Mouse (Mus musculus) kidney, adult 18-20 months (tissue): ENCODE results near the gene Ran.

ENCODE experiments used
- DNase-seq: peaks from one replicate; pipeline ENCODE4 v3.0.0; 2021

Ran gene

DNA sequence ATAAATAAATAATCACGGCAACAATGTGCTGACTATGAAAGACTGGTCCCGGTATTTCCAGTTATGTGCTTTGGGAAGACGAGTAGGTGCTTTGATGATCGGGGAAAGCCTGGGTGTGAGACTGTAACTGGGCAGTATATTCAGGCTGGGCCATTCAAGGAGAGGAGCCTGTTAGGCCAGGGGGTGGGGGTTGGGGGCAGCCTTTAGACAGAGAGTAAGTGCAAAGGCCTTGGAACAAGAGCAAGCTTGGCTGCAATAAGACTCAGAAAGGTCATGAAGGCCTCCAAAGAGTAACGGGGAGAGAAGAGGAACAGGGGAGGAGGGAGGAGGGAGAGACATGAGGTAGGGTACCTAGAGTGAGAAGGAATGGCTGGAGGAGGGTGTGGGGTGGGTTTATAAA lies 4.3 kb upstream of the Ran start:
- DNase-seq: no peak

DNA sequence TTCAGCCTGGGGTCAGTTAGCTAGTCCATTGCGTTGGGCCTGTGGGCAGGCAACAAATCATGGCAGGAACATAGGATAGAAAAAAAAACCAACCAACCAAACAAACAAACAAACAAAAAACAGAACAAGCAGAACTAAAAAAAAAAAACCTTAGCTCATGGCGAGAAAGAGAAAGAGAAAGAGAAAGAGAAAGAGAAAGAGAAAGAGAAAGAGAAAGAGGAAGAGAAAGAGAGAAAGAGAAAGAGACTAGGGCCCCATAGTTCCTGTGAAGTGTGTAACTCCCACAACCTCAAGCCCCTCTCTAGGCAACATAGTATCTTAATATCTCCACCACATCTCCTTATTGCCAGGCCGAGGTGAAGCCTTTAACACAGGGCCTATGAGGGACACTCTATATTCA lies 3.5 kb upstream of the Ran start:
- no peak for DNase-seq

DNA sequence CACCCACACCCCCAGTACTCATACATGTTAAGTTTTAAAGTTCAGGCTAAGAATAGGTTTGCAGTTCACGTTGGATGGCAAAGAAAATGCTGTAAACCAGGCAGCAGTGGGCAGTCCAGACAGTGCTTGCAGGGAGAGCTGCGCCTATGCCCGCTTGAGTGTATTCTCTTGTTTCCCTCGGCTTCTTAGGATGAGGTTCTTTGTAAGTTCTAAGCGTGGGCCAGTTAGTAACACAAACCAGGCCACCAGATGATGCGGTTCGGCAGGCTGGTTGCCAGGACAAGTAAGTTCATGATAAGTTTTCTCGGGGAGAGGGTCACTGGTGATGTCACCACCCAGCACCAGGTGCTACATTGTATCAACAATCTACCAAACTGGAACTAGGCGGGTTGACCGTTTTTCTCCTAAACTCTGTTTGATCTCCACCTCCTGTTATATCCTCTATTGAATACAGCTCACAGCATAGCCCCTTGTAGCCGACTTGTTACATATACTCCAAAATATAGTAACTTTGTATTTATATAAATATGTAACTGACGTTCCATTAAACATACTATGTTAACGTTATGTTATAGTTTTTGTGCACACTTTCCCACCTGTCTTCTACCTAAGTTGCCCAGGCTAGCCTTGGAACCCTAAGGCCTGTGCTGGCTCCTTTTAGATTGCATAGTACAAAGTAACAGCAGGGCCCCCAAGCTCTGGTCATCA lies 933 bp upstream of the Ran start:
- DNase-seq: no peak

DNA sequence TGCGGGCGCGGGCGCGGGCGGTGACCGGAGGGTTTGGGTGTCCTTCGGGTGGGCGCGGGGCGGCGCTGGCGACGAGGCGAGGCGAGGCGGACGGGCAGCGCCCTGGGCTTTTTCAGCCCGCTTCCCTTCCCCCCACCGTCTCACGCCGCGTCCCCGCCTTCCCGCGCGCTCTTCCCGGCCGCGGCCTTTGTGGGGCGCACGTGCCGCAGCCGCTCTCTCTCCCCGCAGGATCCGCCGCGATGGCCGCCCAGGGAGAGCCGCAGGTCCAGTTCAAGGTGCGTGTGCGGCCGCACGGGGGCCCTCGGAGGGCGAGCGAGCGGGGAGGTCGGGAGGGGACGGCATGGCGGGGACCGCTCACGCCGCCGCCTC lies 415 bp downstream of the Ran start:
- no peak for DNase-seq

DNA sequence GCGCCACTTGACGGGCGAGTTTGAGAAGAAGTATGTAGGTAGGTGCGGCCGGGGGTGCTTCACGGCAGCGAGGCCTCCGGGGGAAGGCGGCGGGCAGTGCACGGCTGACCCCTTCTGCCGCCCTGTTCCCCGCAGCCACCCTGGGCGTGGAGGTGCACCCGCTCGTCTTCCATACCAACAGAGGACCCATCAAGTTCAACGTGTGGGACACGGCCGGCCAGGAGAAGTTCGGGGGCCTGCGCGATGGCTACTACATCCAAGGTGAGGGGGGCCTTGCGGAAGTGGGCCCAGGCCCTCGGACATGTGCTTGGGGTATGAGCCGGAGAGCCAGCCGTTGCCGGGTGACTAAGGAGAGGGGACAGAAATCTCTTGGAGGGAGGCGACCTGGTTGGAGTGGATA lies 862 bp downstream of the Ran start:
- DNase-seq: no peak

DNA sequence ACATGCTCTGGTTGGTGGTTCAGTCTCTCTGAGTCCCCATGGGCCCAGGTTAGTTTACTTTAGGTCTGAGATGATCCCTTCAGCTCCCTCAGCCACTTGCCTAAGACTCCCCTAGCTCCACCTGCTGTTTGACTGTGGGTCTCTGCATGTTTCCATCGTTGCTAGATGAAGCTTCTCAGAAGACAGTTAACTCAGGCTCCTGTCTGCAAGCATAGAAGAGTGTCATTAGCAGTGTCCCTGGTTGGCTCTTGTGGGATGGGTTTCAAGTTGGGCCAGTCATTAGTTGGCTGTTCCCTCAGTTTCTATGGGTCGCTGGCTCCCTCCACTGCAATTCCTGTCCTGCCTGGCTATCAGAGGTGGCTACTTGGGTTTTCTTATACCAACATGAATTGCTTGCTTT lies 5.2 kb downstream of the Ran start:
- DNase-seq: no peak

DNA sequence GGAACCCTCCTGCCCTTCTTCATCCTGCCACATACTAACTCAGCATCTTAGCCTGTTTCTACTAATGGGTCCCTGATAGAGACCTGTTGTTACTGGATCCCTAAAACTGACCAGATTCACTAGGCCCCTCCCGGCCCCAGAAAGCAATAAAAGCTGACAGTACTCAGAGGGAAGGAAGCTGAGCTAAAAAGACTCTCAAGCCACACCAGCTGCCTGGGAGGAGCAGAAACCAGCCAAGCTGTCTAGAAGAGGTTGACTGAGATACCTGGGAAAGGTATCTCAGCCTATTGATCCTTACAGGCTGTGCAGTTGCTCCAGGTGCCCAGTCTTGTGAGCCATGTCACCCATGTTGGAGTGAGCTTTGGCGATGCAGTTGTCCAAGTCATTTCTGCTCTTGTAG lies 5.9 kb downstream of the Ran start:
- no peak for DNase-seq

DNA sequence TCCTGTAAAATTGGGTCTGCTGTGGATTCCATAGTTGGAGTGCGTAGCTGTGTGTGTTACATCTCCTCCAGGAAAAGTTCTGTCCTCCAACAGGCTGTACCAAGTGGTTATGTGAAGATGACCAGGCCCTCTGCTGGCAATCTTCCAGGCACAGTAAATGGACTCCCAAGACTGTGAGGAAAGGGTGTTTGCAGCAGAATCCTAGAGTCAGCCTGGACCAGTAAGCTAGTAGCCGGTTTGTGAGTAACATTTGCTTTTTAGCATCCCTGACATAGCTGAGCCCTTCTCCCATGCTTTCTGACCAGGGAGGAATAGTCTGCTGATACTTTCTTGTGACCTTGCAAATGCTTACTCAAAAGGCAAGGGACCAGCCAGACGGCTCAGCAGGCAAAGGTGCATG lies 6.3 kb downstream of the Ran start:
- DNase-seq: no peak

DNA sequence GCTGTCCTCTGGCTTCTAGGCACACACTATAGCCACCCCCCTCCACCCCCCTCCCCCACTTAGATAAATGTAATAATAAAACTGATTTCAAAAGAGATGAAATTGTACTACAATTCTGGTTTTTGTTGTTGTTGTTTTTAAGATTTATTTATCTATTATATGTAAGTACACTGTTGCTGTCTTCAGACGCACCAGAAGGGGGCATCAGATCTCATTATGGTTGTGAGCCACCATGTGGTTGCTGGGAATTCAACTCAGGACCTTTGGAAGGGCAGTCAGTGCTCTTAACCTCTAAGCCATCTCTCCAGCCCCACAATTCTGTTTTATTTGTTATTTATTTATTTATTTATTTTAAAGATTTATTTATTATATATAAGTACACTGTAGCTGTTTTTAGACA lies 6.8 kb downstream of the Ran start:
- DNase-seq: no peak

DNA sequence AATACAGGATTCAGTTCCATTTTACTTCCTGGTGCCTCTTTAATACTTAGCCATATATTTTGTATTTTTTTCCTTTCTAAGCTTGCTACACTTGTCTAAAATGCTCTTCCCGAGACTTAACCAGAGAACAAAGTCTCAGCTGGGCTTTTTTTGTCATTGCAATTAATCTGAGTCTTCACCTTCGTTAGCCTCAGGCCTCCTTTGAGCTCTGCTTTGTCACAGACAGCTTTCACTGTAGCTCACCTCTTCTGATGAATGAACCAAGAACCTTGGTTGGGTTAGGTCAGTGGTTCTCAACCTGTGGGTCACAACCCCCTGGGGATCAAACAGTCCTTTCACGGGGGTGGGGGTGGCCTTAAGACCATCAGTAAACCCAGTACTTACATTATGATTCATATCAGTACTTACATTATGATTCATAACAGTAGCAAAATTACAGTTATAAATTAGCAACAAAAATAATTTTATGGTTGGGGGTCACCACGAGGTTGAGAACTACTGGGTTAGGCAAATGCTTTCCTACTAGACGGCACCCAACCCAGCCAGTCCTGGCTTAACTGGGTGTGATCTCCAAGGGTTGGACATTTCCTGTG lies 9.4 kb downstream of the Ran start:
- no peak for DNase-seq

DNA sequence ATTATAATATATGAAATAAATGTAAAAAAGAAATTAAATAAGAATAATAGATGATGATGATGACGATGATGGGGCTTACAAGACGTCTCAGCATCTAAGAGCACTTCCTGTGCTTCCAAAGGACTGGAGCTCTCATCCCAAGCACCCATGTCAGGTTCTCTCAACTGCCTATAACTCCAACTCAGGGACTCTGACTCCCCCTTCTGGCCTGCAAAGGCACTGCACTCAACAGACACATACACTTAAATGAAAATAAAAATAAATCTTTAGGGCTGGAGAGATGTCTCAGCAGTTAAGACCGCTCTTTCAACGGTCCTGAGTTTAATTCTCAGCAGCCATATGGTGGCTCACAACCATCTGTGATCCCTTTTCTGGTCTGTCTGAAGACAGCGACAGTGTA lies 16.8 kb downstream of the Ran start:
- DNase-seq: no peak

DNA sequence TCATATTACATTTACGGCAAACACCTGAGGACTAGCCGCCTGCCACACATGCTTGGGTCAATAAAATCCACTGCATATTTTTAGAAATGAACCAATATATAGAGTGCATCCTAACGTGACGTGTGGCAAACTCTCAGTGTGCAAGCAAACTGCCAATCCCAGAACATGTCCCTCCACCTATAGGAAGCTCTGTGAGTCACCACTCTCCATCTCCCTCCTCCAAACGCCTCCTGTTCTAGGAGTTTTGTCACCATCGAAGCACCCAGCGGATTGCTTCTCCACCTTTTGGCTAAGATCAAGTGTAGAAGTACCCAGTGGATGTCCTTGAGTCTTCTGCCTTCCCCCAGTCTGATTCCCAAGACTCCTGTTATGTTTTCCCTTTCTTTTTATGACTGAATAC lies 17.9 kb downstream of the Ran start:
- no peak for DNase-seq

DNA sequence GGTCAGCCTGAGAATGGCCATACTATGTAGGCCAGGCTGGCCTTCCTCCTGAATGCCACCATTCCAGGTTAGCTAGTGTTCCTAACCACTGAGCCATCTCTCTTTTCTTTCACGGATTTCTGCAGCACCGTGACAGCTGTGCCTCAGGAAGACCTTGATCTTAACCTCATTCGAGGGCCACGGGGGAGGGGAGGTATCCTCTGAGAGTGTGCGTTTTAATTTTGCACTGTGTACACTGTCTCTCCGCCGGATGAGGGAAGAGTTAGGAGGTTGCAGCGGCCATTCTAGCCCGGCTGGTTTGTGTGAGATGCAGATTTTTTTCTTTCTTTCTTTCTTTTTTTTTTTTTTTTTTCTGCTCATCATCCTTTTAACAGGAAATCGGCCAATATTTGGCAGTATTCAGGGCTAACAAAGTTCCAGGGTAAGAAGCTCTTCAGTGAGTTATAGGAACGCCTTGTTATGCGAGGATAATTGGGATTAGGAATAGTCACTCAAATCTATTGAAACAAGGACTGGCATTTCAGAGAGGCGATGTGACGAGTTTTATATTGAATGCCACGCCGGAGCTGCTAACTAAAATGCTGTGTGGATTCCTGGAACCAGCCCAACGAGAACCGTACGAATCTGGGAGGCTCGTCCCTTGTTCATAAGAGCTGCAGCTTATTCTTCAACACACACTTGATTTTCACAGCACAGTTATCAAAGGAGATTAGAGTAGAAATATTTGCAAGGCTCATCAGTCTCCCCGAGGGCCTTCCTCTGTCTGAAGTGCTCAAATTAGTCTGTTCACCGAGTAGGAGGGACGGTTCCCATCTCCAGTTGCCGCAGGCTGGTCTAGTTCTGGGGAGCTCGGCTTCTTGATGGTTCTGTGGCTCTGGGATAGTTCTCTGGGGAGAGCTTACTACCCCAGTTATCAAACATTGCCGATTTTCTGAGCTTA lies 26.0 kb downstream of the Ran start:
- DNase-seq: no peak

DNA sequence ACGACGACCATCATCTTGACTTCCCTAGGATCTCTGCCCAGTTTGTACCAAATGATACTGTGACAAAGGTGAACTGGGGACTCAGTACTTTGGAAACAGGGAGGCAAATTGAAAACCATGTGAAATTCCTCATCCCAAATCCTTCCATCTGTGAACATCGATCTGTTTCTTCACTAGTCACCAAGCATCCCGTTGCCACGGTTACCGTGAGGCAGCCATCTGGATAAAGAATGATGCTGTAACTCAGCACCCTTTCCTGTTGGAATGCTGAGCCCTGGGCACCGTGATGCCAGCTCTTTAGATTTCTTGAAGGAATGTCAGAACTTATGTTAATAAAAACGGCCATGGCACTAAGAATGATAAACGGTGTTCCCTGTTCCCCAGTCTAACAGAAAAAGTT lies 29.5 kb downstream of the Ran start:
- no peak for DNase-seq

DNA sequence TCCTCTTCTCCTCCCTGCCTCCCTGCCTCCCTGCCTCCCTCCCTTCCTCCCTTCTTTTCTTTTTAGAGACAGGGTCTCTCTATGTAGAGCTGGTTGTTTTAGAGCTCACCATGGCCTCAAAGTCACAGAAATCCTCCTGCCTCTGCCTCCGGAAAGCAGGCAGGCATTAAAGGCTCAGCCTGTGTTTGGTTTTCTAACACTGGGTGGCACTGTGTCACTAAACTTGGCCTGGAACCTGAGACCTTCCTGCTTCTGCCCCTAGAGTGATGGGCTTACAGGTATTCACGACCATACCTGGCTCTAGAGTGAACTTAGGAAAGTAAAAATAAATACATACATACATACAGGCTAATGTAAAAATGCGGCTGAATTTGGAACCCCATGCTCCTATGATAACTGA lies 32.0 kb downstream of the Ran start:
- no peak for DNase-seq

DNA sequence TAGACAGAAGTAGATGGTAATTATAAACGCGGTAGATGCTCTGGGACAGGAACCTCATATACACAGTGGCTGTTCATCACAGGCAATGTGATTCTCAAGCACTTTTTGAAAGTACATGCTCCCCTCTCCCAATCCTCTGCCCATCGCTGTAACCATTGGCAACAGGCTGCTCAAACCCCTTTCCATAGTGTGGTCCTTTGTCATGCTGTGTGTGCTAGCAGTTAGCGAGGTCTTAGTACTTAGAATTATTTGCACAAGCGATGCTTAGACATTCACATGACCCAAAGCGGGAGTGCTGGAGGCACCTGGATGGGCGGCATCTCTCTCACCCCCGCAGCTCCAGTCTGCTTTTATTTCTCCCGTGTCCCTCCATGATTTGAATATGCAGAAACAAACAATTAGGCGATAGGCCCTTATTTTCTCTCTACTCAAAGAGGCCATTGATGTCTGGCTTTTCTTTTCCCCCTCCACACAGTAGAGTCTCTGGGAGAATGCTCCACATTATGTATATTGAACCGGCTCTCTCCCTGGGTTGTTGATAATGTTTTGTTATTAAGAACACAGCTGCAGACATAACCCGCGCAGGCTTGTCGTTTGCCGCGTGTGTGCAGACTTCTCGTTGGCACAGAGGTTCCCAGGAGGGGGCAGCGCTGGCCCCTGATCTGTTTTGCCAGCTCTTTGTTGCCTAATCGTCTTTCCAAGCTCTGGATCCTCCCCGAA lies 32.9 kb downstream of the Ran start:
- DNase-seq: no peak

DNA sequence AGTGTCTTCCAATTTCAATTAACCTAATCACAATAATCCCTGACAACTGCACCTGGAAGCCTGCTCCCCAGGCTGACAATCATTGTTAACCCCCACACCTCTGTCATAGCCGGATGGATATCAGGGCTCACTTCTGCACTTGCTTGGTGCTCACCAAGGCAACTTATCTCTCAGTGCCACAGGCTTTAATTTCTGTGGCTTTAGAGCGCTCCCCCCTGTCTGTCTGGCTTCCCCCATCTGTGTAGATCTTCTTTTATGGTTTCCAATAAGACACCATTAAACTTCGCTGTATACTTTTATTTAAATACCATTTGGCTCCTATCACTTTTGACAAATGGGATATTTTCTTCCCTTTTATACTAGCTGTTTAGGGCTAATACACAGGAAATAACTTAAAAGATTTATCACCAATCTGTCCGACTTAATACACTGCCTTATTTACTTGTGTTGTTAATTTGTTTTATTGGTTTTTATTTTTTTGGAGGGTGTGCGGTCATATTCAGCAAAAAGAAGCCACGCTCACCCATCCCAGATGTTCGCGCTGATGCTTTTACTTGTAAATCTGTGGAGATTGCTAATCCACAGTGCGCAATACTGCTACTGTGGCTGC lies 34.9 kb downstream of the Ran start:
- DNase-seq: no peak

DNA sequence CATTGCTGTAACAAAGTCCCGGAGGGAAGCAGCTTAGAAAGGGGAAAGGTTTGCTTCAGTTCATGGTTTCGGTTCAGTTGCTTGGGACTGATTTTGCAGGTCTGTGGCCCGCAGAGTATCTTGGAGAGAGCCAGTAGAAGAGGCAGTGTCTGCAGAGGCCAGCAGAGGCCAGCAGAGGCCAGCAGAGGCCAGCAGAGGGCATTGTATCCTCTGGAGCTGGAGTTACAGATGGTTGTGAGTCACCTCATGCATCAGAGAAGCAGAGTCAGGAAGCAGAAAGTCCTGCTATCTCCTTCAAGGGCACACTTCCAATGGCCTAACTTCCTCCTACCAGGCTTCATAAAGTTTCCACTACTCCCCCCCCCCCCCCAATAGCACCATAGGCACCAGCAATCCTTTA lies 39.2 kb downstream of the Ran start:
- DNase-seq: no peak

DNA sequence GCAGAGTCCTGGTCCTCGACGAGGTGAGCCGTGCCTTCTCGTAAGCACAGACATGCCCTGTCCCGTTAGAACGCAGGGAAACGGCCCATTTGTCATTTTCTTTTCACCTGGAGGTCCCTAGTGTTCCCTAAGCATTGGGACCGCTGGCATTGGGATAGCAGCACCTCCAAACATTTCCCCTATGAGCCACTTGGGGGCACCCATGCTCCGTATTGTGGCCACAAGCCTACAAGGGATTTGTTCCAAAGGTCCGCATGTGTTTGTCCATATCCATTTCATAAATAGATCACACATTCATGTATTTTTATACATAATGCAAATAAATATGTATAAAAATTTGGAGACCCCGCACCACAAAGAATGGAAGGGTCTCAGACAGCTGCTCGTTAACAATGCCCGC lies 41.7 kb downstream of the Ran start:
- peak; percentile 64 for DNase-seq

DNA sequence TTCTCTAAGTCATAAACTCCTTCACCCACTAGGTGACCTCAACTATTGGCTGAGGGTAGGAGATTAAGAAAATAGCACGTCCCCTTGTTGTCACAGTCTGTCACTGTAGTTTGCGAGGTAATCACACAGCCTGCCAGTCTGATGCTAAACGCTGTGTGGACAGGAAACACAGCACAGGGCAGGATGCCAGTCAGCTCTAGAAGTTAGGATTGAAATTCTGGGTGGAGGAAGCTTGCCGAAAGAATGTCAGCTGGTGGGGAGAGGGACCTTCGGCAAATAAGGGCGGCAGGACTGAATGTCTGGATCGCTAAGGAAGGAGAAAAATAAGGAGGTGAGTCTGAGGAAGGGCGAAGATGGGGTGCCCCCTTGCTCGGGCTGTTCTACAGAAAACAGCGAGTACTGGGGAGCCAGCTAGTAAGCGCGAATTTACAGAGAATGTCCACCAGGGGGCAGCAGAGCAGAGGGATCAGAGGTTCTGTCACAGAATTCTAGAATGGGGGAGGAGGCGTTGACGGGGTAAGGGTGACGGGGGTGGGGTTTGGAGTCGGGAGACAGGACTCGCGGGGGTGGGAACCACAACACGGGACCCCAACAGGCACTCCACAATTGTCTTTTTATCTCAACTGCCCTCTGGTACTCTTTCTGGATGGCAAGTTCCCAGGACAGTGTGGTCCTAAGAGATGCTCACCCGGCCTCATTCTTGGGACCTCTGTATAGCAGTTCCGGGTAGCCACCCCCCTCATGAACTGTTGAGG lies 43.3 kb downstream of the Ran start:
- peak; percentile 75 for DNase-seq

DNA sequence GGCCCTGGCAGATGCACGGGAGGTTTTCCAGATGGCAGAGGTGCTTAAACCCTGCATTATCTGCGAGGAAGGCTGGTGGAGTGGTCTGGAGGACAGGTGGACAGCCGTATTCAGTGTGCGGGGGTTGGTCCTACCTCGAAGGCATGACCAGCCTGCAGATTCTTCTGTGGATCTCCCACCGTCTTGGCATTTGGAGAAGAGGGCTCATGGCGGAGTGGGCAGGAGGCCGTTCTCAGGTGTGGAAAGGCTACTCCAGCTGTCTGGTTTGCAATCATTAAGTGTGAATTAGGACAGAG lies 43.9 kb downstream of the Ran start:
- no peak for DNase-seq

DNA sequence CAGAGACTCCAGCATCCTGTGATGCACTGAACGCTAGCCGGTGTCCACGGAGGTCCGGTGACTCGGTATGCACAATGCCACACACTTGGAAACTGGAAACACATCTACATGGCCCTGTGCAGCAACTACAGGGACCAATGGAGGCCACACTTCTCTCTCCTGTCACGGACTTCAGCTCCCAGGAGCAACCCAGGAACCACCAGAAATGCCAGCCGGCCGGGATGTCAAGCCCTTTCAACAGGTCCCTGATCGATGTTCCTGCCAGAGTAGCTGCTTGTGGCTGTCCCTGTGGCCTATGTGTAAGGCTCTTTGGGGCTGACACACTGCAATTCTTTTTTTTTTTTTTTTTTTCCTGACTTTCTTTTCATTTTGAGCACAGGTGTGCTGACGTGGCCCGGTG lies 44.3 kb downstream of the Ran start:
- no peak for DNase-seq

DNA sequence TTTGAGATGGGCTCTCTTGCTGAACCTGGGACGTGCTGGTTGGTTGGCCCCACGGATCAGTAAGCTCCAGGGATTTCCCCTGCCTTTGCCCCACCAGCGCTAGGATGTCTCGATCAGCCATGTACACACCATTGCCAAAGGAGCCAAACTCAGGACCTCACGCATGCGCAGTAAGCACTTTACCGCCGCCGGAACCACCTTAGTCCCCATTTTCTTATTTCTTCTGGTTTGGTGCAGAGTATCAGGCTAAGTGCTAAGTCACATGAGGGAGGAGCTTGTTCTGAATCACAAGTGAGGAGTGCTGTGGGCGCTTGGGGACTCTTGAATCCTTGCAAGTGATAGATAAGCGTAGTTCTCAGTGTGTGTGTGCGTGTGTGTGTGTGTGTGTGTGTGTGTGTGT lies 45.4 kb downstream of the Ran start:
- DNase-seq: no peak
